Mouse (Mus musculus) midbrain, embryonic 10.5 days (tissue): ENCODE measurements around the gene Smlr1. TPM values are rescaled to one million over a fixed set of nuclear protein-coding genes. Genes with fewer than 3 reads are reported as not detected.

Experiments used
- DNase-seq: peaks from one replicate; pipeline ENCODE4 v3.0.0-alpha.2; 2017; ENCODE audit warnings: low spot score
- H3K27ac ChIP-seq: fragments of 300-500 bp; sonication (generic); replicated peaks from 2 replicates; pipeline ENCODE4 v1.5.1; 2016; ENCODE audit warnings: mild to moderate bottlenecking
- H3K27me3 ChIP-seq: fragments of 300-500 bp; sonication (generic); 2 replicates; pipeline ENCODE4 v1.6.1; 2016; ENCODE audit warnings: low read depth, mild to moderate bottlenecking; ENCODE audit not compliant: poor library complexity, severe bottlenecking
- H3K36me3 ChIP-seq: fragments of 300-500 bp; sonication (generic); 2 replicates; pipeline ENCODE4 v1.6.1; 2016; ENCODE audit warnings: mild to moderate bottlenecking, moderate library complexity
- H3K4me1 ChIP-seq: fragments of 300-500 bp; sonication (generic); 2 replicates; pipeline ENCODE4 v1.6.1; 2016
- H3K4me3 ChIP-seq: fragments of 300-500 bp; sonication (generic); 2 replicates; pipeline ENCODE4 v1.5.1; 2016; ENCODE audit warnings: mild to moderate bottlenecking, moderate library complexity
- H3K9me3 ChIP-seq: fragments of 300-500 bp; sonication (generic); replicated peaks from 2 replicates; pipeline ENCODE4 v1.6.1; 2016; ENCODE audit warnings: mild to moderate bottlenecking
- WGBS: fragments of 180-500 bp; shearing (Covaris S2); methylation state at CpG from one replicate; pipeline ENCODE4 v1.1.7; 2016; 5-methylcytosine and 5-hydroxymethylcytosine counted together
- polyA plus RNA-seq: library from polyadenylated mRNA; unstranded; fragments of >200 nt; fragmentation: Nextera tagmentation; extraction: Ambion mirVana; gene quantifications from 2 replicates; pipeline ENCODE4 v1.2.1, GENCODE M21; 2016

The Smlr1 gene
- polyA plus RNA-seq, result not detected in 2 replicates

DNA sequence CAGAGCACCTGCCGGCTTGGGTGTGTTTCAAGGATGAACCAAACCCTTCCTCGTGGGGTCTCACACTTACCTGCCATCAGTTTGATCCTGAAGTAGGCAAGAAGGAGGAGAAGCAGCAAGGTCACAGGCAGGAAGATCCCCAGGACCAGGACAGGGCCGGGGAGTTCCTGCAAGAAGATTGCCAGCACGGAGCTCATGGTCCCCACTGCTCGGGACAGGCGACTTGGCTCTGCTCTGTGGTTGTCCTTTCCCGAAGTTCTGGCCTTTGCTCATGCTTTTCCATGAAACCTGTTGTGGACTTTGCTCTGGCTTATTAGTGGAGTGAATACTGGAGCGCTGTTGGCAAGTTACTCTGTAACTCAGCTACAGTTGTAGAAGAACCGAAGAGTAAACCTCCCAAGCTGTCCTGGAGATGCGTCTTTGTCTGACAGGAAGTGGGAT, at the start of gene Smlr1:
Smlr1 (minus strand) TSS at position 377 of the 441 bp plus-strand sequence.
- H3K27me3 ChIP-seq, result no peaks in the 10 kb centered on the region
- 90% methylated on average over 10 of the region's 10 CpGs for WGBS
- H3K9me3 ChIP-seq, result no peaks in the 10 kb centered on the region
- H3K4me3 ChIP-seq, result no peak within 1 kb of the TSS
- H3K27ac ChIP-seq, result no peak within 1 kb of the TSS
- H3K4me1 ChIP-seq, result no peaks in the 10 kb centered on the region
- H3K36me3 ChIP-seq, result no peaks in the 10 kb centered on the region
- no peak for DNase-seq

DNA sequence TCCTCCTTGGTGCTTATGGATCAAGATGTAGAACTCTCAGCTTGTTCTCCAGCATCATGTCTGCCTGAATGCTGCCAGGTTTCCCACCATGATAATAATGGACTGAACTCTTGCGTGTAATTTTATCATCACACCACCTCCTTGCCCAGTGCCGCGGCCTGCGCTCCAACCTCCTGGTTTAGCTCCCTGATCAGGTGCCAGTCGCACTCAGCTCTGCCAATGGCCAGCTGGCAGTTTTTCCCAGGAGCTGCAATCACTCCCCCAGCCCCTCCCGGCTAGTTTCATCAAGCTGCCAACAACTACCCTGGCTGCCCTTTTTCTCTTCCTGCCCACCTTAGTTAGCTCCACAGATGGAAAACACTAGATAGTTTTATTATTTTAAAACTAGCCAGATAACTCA, 48.8 kb upstream of the Smlr1 start:
- Histone ChIP-seq H3K4me3 (no peak overlapping the region), H3K27me3 (no peaks in the 10 kb centered on the region), H3K9me3 (no peaks in the 10 kb centered on the region), H3K27ac (no peak overlapping the region), H3K36me3 (no peaks in the 10 kb centered on the region), H3K4me1 (no peaks in the 10 kb centered on the region)
- 92% methylated on average over 6 of the region's 6 CpGs for WGBS
- no peak for DNase-seq

DNA sequence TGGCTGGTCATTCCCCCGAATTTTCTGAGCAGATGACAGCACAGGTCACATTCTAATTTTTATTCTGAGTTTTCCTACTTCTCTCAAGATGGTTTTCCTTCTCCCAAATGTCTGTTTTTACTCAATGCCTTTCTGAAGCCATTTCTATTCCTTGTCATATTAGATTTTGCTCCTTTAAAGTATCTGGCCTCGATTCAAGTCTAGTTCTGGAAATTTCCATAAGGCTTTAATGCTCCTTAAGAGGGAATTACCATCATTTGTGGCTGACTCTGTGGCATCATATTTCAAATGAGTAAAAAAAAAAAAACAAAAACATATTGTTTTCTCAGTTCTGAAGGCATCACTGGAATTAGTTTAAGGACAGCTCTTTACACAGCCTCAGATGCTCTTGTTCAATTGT, 44.0 kb upstream of the Smlr1 start:
- WGBS, result 85% methylated on average over 2 of the region's 2 CpGs
- Histone ChIP-seq H3K4me1 (no peaks in the 10 kb centered on the region), H3K27me3 (no peaks in the 10 kb centered on the region), H3K27ac (no peak overlapping the region), H3K4me3 (no peak overlapping the region), H3K36me3 (no peaks in the 10 kb centered on the region), H3K9me3 (no peaks in the 10 kb centered on the region)
- DNase-seq, result no peak

DNA sequence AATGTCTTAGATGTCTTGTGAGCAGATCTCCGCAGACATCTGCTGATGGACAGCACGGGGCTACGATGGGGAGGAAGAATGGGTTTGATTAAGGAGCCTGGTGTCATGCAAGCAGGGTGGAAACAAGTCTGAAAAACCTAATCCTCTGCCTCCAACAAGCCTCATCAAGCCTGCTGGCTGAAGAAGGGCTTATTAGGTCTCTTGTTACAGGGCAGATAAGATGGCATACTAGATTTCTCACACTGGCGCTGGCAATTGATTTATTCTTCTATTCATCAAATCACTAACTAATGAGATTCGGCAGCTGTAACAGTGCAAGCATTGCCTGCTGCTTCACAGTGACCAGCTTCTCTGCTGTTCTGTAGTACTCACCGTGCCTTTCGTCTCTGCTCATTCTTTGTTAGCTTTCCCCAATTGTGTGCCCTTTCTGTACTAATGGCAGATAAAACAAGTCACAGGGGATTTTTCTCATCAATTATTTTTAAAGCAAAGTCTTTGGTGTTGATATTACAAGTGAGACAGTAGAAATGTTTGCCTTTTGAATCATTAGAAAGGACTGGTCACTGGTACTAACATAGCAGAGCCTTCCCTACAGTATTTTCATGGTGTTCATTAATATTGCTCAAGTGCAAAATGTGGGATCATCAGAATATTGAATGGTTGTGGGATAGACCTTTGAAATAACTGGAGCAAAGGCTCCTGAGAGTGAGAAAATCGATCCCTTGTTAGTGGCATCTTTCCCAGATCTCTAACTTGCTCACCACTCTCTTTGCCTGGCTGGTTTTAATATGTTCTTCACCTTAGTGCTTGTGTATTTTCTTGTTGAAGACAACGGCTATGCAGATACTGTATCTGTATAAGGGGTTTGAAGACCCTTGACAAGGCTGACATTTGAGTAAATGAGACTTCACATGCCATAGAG, 35.5 kb upstream of the Smlr1 start:
- DNase-seq, result peak; percentile 19
- no peaks in the 10 kb centered on the region for H3K9me3 ChIP-seq
- no peaks in the 10 kb centered on the region for H3K27me3 ChIP-seq
- H3K27ac ChIP-seq, result peak overlapping the region; percentile 67
- no peaks in the 10 kb centered on the region for H3K36me3 ChIP-seq
- peak overlapping the region; percentile 24; the same call in 1 of the 2 replicates for H3K4me3 ChIP-seq
- WGBS, result 52% methylated on average over 9 of the region's 9 CpGs
- H3K4me1 ChIP-seq, result peaks cover 13% of the 10 kb centered on the region

DNA sequence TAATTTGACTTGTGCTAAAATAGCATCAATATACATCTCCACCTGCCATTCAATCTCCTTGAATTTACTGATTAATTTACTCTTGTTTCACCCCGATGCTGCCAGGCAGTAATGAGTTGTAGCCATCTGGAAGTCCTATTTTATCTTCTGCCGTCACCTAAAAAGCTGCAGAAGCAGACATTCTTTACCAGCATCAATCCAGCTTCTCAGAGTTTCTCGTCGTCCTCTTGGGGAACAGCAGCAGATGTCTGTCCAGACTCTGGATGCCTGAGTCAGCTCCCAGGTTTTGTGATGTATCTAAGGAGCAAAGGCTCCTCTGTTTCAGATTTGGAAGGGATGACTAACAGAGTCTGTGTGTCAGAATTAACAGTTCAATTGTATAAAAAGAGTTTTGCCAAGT, 16.9 kb upstream of the Smlr1 start:
- H3K27me3 ChIP-seq, result no peaks in the 10 kb centered on the region
- no peaks in the 10 kb centered on the region for H3K9me3 ChIP-seq
- no peak for DNase-seq
- H3K4me1 ChIP-seq, result no peaks in the 10 kb centered on the region
- H3K36me3 ChIP-seq, result no peaks in the 10 kb centered on the region
- WGBS, result 80% methylated on average over 4 of the region's 4 CpGs
- H3K4me3 ChIP-seq, result no peak overlapping the region
- H3K27ac ChIP-seq, result no peak overlapping the region

DNA sequence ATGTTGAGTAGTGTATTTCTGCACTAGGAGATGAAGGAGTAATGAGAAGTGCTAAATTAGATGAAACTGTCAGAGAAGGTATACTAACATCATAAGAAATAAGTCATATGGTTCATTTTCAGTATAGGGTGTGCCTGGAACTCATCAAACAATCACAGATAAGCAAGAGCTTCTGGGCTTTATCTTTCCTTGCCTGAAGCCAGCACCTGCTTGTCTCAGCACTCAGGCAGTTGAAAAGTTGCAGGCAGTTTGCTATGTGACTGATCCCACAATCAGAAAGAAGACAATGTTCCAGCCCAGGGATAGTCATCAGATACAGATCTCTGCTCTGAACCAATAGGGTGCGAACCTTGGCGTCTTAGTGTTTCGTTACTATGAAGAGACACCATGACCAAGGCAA, 5.0 kb upstream of the Smlr1 start:
- Histone ChIP-seq H3K36me3 (no peaks in the 10 kb centered on the region), H3K9me3 (no peaks in the 10 kb centered on the region), H3K4me1 (no peaks in the 10 kb centered on the region), H3K4me3 (no peak overlapping the region), H3K27ac (no peak overlapping the region), H3K27me3 (no peaks in the 10 kb centered on the region)
- no peak for DNase-seq
- WGBS, result 91% methylated on average over 3 of the region's 3 CpGs

DNA sequence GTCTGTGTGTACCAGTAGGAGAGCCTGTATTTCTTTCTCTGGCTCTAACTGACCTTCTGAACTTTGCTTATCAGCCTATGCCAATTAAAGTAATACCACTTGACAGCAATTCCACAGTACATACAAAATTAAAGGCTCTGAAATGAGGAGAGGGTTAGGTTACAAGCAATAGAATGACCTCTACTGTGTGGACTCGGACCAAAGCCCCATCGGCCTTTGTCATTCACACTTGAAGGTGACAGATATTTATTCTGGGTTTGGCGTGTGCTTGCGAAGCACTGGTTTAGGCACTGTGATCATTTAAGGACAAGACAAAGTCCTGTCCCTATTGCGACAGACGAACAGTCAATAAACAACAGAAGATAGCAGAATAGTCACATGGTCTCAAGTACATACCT, 3.7 kb upstream of the Smlr1 start:
- Histone ChIP-seq H3K4me3 (no peak overlapping the region), H3K27me3 (no peaks in the 10 kb centered on the region), H3K36me3 (no peaks in the 10 kb centered on the region), H3K4me1 (no peaks in the 10 kb centered on the region), H3K9me3 (no peaks in the 10 kb centered on the region), H3K27ac (no peak overlapping the region)
- DNase-seq, result no peak
- 93% methylated on average over 6 of the region's 6 CpGs for WGBS

DNA sequence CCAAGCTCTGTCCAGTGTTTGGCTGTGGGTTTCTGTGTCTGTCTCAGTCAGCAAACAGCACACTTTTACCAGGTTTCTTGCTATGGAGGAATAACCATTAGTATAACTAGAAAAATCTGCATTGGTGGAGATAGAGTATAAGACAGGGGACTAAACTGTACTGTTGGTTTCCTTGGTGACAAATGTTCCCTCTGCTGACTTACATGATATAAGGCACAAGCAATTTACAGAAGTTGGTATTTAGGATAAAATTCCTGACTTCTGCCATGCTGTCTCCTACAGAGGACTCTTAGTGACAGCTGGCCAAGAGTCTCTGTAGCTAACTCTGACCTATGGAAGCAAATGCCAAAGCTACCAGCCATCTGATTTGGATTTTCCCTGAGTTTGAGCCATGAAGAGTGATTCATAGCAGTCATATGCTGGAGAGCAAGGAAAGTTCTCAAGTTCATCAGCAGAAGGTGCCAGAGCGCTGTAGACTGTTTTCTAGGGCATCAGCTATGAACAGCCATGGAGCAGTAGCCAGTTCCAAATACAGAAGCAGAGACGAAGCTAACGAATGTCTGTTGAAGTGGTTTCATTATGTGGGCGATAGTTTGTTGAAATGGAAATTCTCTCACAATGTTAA, 3.2 kb upstream of the Smlr1 start:
- Histone ChIP-seq H3K36me3 (no peaks in the 10 kb centered on the region), H3K27me3 (no peaks in the 10 kb centered on the region), H3K27ac (no peak overlapping the region), H3K4me1 (no peaks in the 10 kb centered on the region), H3K9me3 (no peaks in the 10 kb centered on the region), H3K4me3 (no peak overlapping the region)
- no peak for DNase-seq
- 88% methylated on average over 4 of the region's 4 CpGs for WGBS

DNA sequence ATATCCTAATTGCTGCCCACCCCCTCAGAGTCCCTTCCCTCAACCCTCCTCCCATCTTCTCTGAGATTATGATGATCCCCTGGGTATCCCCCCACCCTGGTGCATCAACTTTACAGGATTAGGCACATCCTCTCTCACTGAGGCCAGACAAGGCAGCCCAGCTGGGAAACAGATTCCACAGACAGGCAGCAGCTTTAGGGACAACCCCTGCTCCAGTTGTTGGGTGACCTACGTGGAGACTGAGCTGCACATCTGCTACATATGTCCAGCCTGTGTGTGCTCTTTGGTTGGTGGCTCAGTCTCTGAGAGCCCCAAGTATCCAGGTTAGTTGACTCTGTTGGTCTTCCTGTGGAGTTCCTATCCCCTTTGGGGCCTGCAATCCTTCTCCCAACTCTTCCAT, 2.7 kb upstream of the Smlr1 start:
- no peak overlapping the region for H3K27ac ChIP-seq
- WGBS, result 83% methylated on average over 1 of the region's 1 CpGs
- no peaks in the 10 kb centered on the region for H3K9me3 ChIP-seq
- H3K4me1 ChIP-seq, result no peaks in the 10 kb centered on the region
- no peaks in the 10 kb centered on the region for H3K36me3 ChIP-seq
- no peak for DNase-seq
- H3K4me3 ChIP-seq, result no peak overlapping the region
- H3K27me3 ChIP-seq, result no peaks in the 10 kb centered on the region

DNA sequence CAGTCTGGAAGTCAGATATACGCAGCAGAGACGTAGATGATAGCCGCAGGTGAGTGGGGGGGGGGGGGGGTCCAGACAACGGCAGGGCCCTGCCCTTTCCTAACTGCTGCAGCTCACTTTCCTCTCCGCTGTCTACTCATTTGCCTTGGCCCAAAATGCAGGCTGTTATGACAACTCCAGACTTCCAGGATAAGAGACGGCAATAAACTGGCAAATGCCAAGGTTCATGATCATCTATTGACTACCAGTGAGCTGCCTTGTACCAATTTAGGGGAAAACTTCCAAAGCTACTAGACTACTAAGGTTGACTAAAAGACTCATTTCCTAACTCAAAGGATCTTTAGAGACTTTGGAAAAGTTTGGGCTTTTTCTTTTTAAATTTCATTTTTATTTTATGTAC, 554 bp upstream of the Smlr1 start:
- no peaks in the 10 kb centered on the region for H3K9me3 ChIP-seq
- no peak overlapping the region for H3K4me3 ChIP-seq
- DNase-seq, result no peak
- H3K27ac ChIP-seq, result no peak overlapping the region
- H3K36me3 ChIP-seq, result no peaks in the 10 kb centered on the region
- H3K27me3 ChIP-seq, result no peaks in the 10 kb centered on the region
- H3K4me1 ChIP-seq, result no peaks in the 10 kb centered on the region
- 93% methylated on average over 6 of the region's 6 CpGs for WGBS

DNA sequence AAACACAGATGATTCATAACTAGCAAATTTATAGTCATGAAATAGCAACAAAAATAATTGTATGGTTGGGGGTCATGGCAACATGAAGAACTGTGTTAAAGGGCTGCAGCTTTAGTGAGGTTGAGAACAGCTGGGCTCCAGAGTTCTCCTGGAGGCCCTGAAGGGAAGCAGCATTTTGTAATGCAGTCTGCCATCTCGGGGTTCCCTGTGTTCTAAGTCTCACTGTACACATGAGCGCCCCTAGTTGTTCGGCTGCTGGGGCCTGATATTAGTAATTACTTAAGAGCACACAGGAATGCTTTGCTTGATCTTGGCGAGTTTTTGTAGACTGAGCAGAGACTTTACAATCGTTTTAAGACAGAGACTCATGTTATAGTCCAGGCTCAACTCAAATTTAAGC, 1.6 kb downstream of the Smlr1 start:
- WGBS, result 91% methylated on average over 5 of the region's 5 CpGs
- H3K27ac ChIP-seq, result no peak overlapping the region
- H3K4me1 ChIP-seq, result no peaks in the 10 kb centered on the region
- no peaks in the 10 kb centered on the region for H3K36me3 ChIP-seq
- no peak for DNase-seq
- no peaks in the 10 kb centered on the region for H3K27me3 ChIP-seq
- H3K4me3 ChIP-seq, result no peak overlapping the region
- H3K9me3 ChIP-seq, result no peaks in the 10 kb centered on the region

DNA sequence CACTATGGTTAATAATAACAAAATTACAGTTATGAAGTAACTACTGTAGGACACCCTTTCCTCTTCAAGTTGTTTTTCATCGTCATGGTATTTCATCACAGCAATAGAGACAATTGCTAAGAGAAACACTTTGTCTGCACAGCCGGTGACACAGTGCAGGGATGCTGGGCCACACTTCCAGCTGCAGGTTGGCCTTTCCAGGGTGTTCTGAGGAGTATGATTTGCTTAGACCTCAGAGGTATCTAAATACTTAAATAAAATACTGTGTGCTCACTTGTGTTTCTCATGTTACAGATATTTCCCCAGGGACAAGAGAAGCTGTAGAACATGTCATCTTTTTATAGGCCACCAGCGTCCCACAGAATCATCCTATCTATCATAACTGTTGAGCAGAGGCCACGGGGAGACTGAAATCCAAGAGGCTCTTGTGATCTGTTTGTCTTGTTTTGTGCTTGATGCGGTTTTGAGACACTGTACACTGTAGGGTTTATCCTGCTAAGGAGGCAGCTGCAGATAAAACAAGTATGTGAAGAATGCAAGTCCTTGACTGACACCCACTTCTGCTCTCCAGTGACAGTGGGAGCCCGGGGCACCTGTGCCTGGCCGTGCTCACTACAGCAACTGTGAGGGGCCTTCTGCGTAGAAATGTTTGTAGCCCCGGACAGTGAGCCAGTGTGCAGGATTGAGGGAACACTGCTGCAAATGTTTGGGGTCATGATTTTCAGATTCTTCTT, 2.4 kb downstream of the Smlr1 start:
- no peak for DNase-seq
- H3K4me1 ChIP-seq, result no peaks in the 10 kb centered on the region
- H3K27ac ChIP-seq, result no peak overlapping the region
- no peaks in the 10 kb centered on the region for H3K9me3 ChIP-seq
- no peak overlapping the region for H3K4me3 ChIP-seq
- no peaks in the 10 kb centered on the region for H3K27me3 ChIP-seq
- 87% methylated on average over 9 of the region's 9 CpGs for WGBS
- H3K36me3 ChIP-seq, result no peaks in the 10 kb centered on the region

DNA sequence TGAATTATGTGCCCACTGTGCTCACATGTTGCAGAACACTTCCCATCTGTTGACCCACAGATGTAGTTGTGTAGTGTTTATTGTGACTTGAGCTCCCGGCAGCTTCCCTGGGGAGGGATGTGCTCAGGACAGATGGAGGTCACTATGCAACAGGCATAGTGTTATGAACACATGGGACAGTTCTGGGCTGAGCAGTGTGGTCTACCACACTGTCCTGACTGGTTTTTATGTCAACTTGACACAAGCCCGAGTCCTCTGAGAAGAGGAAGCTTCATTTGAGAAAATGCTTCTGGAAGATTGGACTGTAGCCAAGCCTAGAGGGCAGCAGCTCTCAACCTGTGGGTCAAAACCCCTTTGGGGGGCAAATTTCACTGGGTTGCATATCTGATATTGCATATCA, 3.0 kb downstream of the Smlr1 start:
- 87% methylated on average over 2 of the region's 2 CpGs for WGBS
- Histone ChIP-seq H3K4me1 (no peaks in the 10 kb centered on the region), H3K27ac (no peak overlapping the region), H3K36me3 (no peaks in the 10 kb centered on the region), H3K4me3 (no peak overlapping the region), H3K9me3 (no peaks in the 10 kb centered on the region), H3K27me3 (no peaks in the 10 kb centered on the region)
- no peak for DNase-seq
